Mouse (Mus musculus): ENCODE data around the gene Nlrp10.

Gene Nlrp10

DNA sequence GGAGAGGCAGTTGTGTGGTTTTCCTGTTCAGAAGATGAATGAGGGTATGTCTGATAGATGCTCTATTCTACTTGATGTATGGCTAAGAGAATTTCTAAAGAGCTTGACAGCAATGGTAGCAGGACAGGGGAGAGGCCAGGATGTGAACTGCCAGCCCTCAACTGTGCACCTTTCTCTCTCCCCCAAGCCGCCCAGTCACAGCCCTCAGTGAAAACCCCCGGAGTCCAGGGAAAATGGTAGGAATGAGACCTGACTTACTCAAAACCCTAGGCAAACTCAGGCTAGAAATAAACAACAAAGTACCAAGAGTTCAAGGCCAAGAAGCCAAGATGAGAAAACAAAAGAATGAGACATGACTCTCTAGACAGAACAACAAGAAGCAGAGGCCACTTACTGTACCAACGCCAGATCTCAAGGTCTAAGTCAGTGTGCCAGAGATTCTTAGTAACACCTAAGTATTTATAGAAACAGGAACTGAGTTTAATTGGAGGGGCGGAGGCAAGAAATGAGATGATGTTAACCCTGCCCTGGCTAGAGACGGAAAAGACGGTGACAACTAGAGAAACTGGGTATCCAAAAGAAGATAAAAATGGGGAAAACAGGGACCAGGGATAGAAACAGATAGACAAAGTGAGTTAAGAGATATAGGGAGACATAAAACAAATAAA, at the start of gene Nlrp10:
Gene Nlrp10 (minus strand): TSS at position 453 of the 668 bp plus-strand sequence.
- in situ Hi-C loops (cut with MboI; ENCODE audit: low sequenced_read_pairs): no loop called here

DNA sequence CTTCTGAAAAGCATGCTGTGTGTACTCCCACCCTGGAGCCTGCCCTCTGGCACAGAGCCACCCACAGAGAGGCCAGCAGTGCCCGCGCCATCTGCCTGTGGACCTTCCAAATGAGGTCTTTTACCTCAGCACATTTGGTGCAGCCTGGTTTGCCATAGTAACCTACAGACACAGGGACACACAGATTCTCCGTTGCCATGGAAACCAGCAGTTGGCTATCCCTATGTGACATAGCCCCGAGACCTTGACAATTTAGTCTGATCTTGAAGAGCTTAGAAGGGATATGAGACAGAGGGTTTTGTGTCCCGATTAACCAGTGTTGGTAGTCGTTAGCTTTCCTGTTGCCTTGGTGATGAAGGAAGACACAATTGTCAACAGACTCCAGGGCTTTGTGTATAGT, 42.3 kb upstream of the Nlrp10 start:
- in situ Hi-C loops (cut with MboI; ENCODE audit: low sequenced_read_pairs): no loop called here

- in situ Hi-C loops (cut with MboI; ENCODE audit: low sequenced_read_pairs): no loop called here
Observed at GRCm38 (mm10) chr7:108968201-108968600, 38.2 kb upstream of the Nlrp10 start.

- in situ Hi-C loops (cut with MboI; ENCODE audit: low sequenced_read_pairs): no loop called here
Observed at GRCm38 (mm10) chr7:108966742-108967362, 36.9 kb upstream of the Nlrp10 start.

- in situ Hi-C loops (cut with MboI; ENCODE audit: low sequenced_read_pairs): no loop called here
Observed at GRCm38 (mm10) chr7:108965968-108966367, 36.0 kb upstream of the Nlrp10 start.

GRCm38 (mm10) chr7:108957734-108958133, 27.8 kb upstream of the Nlrp10 start:
- in situ Hi-C loops (cut with MboI; ENCODE audit: low sequenced_read_pairs): no loop called here

- in situ Hi-C loops (cut with MboI; ENCODE audit: low sequenced_read_pairs): no loop called here
Observed at GRCm38 (mm10) chr7:108954185-108954584, 24.2 kb upstream of the Nlrp10 start.

DNA sequence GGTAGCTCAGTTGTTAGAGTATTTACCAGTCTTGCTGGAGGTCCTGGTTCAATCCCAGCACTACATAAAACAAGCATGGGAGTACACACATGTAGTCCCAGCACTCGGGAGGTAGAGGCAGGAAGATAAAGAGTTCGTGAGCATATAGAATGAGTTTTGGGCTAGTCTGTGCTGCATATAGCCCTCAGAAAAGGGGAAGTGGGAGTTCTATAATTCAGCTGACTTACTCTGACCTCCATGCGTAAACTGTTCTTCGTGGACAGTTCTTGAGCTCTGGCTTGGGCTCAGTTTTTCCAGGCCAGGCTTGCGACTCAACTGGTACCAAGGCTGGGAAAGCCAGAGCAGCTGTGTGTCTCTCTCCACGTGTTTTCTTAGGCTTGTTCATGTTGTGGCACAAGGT, 22.8 kb upstream of the Nlrp10 start:
- in situ Hi-C loops (cut with MboI; ENCODE audit: low sequenced_read_pairs): no loop called here

GRCm38 (mm10) chr7:108950762-108951331, 20.9 kb upstream of the Nlrp10 start:
- in situ Hi-C loops (cut with MboI; ENCODE audit: low sequenced_read_pairs): no loop called here

DNA sequence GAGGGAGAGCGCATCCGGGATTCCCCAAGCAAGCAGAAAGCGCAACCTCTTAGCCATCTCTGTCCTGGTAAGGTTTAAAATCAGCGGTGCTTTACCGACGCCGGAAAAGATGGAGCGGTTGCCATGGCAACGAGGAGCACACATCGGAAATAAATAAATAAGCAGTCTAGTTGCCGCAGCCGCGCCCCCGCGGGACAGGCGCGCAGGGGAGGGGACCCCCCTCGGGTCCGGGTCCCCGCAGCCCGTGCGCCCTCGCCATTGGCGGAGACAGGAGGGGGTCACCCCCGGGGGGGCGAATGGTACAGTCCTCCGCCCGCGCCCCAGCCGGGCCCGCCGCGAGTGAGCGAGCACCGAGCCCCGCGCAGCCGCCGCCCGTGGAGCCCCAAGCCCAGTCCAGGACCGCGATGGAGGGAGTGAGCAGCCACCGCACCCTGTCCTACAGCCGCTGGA, 20.4 kb upstream of the Nlrp10 start, which contains the start of gene Tub:
Gene Tub (plus strand): TSS at position 27 of the 450 bp plus-strand sequence.
- in situ Hi-C loops (cut with MboI; ENCODE audit: low sequenced_read_pairs): no loop called here

DNA sequence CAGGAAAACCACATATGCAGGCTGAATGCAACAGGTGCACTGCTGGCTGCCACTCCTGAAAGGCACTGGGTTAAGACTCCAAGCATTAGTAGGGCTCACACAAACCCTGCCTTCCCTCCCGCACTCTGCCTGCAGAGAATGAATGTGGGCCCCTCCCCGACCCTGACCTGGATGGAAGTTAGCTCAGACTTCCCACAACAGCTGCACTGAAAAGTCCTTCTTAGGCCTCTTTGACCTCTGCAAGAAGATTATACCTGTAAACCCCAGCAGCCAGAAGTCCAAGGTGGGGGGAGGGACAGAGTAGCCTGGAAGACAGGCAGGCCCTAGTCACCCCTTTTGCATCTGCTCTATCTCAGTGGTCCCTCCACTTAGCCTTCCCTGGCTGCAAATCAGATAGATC, 19.3 kb upstream of the Nlrp10 start:
- in situ Hi-C loops (cut with MboI; ENCODE audit: low sequenced_read_pairs): no loop called here

DNA sequence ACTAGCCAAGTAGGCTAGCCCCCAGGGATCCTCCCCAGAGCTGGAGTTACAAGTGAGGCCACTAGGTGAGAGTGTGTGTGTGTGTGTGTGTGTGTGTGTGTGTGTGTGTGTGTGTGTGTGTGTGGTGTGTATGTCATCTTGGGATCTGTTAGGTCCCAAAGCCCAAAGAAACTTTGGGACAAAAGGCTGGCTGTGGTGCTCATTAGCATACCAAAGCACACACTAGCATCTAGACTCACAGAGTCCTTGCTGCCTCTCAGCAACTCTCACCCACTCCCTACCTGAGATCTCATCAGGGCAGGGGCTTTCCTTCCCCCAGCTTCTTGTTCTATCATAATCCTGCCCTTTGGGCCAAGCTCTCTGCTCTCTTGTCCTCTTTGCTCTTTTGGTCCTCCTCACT, 18.6 kb upstream of the Nlrp10 start:
- in situ Hi-C loops (cut with MboI; ENCODE audit: low sequenced_read_pairs): no loop called here

DNA sequence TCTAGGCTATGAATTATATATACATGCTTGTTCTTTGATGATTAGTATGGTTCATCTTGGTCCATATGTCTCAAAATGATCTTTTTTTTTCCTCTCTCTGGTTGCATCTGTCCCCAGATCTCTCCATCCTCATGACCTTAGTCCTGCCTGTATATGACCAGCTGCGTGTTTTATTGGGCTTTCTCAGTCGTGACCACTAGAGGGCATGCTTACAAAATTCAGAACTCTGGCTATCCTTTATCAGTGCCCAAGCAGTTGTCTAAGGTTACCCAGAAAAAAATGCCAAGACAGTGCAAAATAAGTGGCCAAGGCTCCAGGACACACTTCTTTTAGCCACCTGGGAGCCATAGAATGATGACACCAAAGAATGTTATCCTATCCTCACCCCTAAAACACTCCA, 14.0 kb upstream of the Nlrp10 start:
- in situ Hi-C loops (cut with MboI; ENCODE audit: low sequenced_read_pairs): no loop called here

DNA sequence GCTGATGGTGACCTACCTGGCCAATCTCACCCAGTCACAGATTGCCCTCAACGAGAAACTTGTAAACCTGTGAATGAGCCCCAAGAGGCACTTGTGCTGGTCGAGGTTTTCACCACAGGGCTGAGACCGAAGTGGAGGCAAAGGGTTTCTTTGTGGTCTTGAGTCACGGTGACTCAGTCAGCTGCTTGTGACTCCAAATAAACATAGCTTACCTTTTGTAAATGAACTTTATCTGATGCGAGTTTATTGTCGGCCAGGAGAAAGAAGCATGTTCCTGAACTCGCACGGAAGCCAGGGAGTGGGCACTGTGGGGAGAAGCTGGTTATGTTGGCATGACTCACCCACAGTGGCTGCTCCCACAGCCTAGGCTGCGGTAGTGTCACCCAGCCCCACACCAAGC, 11.5 kb upstream of the Nlrp10 start:
- in situ Hi-C loops (cut with MboI; ENCODE audit: low sequenced_read_pairs): no loop called here

DNA sequence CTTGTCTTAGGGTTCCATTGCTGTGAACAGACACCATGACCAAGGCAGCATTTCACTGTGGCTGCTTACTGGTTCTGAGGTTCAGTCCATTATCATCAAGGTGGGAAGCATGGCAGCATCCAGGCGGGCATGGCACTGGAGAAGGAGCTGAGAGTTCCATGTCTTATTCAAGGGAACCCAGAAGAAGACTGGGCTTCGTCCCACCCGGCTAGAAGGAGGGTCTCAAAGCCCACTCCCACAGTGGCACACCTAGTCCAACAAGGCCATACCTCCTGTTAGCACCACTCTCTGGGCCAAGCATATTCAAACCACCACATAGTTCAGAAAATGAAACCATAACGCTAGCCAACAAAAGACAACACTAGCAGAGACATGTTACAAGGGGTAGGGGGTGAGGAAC, 6.6 kb upstream of the Nlrp10 start:
- in situ Hi-C loops (cut with MboI; ENCODE audit: low sequenced_read_pairs): no loop called here

DNA sequence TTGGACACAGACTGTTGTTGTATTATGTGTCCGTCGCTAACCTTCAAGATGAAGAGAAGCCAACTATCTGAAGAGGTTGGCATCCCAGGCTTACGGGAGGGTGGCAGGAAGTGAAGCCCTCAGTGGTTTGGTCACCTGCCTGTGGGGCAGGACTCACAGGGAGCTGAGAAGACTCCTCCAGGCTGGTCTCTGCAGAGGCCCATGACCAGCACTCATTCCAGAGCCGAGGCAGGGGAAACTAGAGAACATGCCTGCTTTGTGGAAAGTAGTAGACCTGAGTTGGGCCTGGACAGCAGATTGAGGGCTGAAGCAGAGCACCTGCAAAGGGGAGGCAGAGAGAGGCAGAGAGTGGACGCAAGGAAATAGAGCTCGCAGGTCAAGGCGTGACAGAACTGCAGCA, 5.4 kb upstream of the Nlrp10 start:
- in situ Hi-C loops (cut with MboI; ENCODE audit: low sequenced_read_pairs): no loop called here

DNA sequence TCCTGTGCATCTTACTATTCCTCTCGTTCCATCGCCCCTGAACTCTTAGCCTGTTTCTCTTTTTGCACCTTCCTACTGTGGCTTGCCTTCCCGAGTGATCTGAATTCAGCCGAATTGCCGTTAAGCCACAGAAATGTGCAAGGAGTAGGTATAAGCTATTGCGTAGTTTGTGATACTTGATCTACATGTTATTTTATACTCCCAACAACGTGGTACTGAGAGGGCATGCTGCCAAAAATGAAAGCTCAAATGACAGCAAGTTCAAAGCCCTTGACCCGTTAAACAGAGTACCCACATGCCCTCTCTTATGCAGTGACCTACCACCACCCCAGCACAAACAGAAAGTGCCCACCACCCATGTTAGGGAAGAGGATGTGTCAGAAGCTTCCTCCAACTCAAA, 4.9 kb upstream of the Nlrp10 start:
- in situ Hi-C loops (cut with MboI; ENCODE audit: low sequenced_read_pairs): no loop called here

DNA sequence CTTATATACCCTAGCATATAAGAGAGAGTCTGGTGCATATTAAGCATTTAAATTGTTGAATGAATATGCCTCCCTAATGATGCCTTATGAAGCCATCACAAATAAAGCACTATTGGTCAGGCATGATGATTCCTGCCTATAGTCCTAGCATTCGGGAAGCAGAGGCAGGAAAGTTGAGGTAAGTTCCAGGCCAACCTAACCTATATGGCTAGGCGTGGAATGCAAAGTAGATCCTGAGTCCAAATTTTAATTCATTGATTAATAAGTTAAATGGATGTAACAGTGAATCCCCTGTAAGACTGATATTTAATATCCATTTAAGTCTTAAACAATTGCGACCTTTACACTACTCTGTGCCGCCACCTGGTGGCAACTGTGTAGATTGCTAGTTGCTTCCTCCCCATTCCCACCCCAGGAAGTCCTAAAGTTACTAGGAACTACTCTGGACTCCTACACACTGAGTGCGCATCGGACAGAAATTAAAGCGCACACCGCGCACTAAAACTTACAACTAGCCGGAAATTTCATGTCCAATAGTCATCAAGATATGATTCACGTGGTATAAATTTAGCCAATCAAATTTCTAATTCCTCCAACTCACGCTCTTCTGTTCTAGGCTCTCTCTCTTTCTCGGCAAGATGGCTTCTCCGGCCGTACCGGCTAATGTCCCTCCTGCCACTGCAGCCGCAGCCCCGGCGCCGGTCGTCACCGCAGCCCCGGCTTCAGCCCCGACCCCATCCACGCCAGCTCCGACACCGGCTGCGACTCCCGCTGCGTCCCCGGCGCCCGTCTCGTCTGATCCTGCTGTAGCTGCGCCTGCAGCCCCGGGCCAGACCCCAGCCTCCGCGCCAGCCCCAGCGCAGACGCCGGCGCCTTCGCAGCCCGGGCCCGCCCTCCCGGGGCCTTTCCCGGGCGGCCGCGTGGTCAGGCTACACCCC, 4.1 kb upstream of the Nlrp10 start, which contains the start of gene Eif3f:
Gene Eif3f (plus strand): TSS at position 624 of the 938 bp plus-strand sequence.
- in situ Hi-C loops (cut with MboI; ENCODE audit: low sequenced_read_pairs): no loop called here

GRCm38 (mm10) chr7:108928280-108929188, 1.4 kb downstream of the Nlrp10 start:
- in situ Hi-C loops (cut with MboI; ENCODE audit: low sequenced_read_pairs): no loop called here

GRCm38 (mm10) chr7:108927043-108927442, 2.9 kb downstream of the Nlrp10 start:
- in situ Hi-C loops (cut with MboI; ENCODE audit: low sequenced_read_pairs): no loop called here

Measured in CH12F3 (cell line).